Mouse (Mus musculus) limb, embryonic 15.5 days (tissue): Measurements from ENCODE around the gene Mcm3ap. TPM values are rescaled to one million over a fixed set of nuclear protein-coding genes. Genes with fewer than 3 reads are reported as not detected.

ENCODE experiments used
- ATAC-seq: fragments of 200-750 bp; cut with Nextera tagmentation; 2 replicates; pipeline ENCODE4 v1.8.0; 2017; ENCODE audit warnings: low read depth, moderate TSS enrichment; ENCODE audit not compliant: insufficient number of reproducible peaks, low FRiP score, low TSS enrichment
- H3K27ac ChIP-seq: fragments of 300-500 bp; sonication (generic); 2 replicates; pipeline ENCODE4 v1.5.1; 2015; ENCODE audit warnings: moderate library complexity, mild to moderate bottlenecking, inconsistent platforms
- H3K27me3 ChIP-seq: fragments of 300-500 bp; sonication (generic); 2 replicates; pipeline ENCODE4 v1.6.1; 2015; ENCODE audit warnings: inconsistent platforms
- H3K36me3 ChIP-seq: fragments of 300-500 bp; sonication (generic); 2 replicates; pipeline ENCODE4 v1.6.1; 2015; ENCODE audit warnings: inconsistent platforms
- H3K4me1 ChIP-seq: fragments of 300-500 bp; sonication (generic); 2 replicates; pipeline ENCODE4 v1.6.1; 2015; ENCODE audit warnings: inconsistent platforms
- H3K4me2 ChIP-seq: fragments of 300-500 bp; sonication (generic); 2 replicates; pipeline ENCODE4 v1.6.1; 2015; ENCODE audit warnings: mild to moderate bottlenecking, inconsistent platforms
- H3K4me3 ChIP-seq: fragments of 300-500 bp; sonication (generic); 2 replicates; pipeline ENCODE4 v1.5.1; 2015; ENCODE audit warnings: mild to moderate bottlenecking, inconsistent platforms
- H3K9ac ChIP-seq: fragments of 300-500 bp; sonication (generic); 2 replicates; pipeline ENCODE4 v1.6.1; 2015; ENCODE audit warnings: inconsistent platforms
- H3K9me3 ChIP-seq: fragments of 300-500 bp; sonication (generic); 2 replicates; pipeline ENCODE4 v1.6.1; 2016; ENCODE audit warnings: inconsistent platforms
- WGBS: fragments of 180-500 bp; shearing (Covaris S2); methylation state at CpG from one replicate; pipeline ENCODE4 v1.1.7; 2015; 5-methylcytosine and 5-hydroxymethylcytosine counted together
- polyA plus RNA-seq: library from polyadenylated mRNA; unstranded; fragments of >200 nt; fragmentation: Nextera tagmentation; extraction: Ambion mirVana; gene quantifications from 2 replicates; pipeline ENCODE4 v1.2.1, GENCODE M21; 2015

The Mcm3ap gene
- polyA plus RNA-seq, 1 experiment from 2014 or later, result 47.9 TPM

DNA sequence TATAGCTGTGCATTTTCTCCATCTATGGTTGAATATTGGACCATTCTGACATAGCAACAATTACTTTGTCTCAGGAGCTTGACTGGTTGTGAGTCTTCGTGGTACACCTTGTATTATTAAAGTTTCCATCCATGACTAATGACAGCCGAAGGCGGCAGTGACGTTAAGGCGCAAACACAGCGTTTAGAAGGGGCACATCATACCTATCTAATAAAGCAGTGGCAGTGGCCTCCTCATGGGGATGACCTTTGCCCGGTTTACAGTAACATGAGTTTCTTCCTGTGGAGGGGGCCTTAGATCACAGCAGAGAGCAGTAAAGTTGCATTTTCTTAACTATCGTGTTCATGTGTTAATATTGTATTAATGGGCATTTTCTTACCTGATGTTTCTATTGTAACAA is 79.5 kb downstream of the Mcm3ap start:
- H3K4me2 ChIP-seq, result no peak overlapping the region
- no peaks in the 10 kb centered on the region for H3K27me3 ChIP-seq
- H3K4me1 ChIP-seq, result no peaks in the 10 kb centered on the region
- H3K9me3 ChIP-seq, result no peaks in the 10 kb centered on the region
- no peak for ATAC-seq
- H3K9ac ChIP-seq, result no peak overlapping the region
- WGBS, result 89% methylated on average over 8 of the region's 8 CpGs
- no peak overlapping the region for H3K27ac ChIP-seq
- no peak overlapping the region for H3K4me3 ChIP-seq
- peaks cover 99% of the 10 kb centered on the region for H3K36me3 ChIP-seq

DNA sequence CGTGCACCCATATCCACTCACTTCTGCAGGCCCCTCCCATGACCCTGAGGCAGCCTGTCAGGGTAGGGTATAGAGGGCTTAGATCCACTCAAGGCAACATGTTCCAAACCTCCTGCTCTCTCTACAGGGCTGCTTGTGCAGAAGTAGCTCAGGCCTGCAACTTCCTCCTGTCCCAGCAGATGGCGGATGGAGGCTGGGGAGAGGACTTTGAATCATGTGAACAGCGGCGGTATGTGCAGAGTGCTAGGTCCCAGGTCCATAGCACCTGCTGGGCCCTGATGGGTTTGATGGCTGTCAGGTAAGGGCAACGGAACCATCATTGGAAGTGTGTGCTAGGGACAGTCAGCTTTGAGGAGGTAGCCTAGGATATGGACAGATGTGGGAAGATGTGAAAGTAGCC is 81.7 kb downstream of the Mcm3ap start:
- peaks cover 88% of the 10 kb centered on the region for H3K36me3 ChIP-seq
- H3K4me3 ChIP-seq, result no peak overlapping the region
- no peaks in the 10 kb centered on the region for H3K4me1 ChIP-seq
- no peak; the same call in 1 of the 2 replicates for ATAC-seq
- H3K9me3 ChIP-seq, result no peaks in the 10 kb centered on the region
- H3K9ac ChIP-seq, result no peak overlapping the region
- H3K27ac ChIP-seq, result no peak overlapping the region
- no peak overlapping the region for H3K4me2 ChIP-seq
- 81% methylated on average over 5 of the region's 5 CpGs for WGBS
- H3K27me3 ChIP-seq, result no peaks in the 10 kb centered on the region

DNA sequence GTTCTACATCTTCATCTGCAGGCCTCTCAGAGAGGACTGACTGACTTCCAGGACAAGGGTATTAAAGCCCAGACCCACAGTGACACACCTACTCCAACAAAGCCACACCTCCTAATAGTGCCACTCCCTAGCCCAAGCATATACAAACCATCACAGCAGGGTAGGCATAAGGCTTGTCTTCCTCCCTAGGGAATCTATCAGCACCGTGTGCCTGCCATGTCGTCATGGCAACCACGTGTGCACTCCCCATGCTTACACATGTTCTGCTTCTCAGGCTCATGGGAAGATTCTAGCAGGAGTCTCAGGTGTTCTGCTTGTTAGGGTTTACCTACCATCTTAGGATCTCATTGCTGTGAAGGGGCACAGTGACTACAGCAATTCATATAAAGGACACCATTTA is 82.8 kb downstream of the Mcm3ap start:
- ATAC-seq, result no peak
- Histone ChIP-seq H3K27ac (no peak overlapping the region), H3K4me3 (no peak overlapping the region), H3K36me3 (peaks cover 82% of the 10 kb centered on the region), H3K9me3 (no peaks in the 10 kb centered on the region), H3K9ac (no peak overlapping the region), H3K27me3 (no peaks in the 10 kb centered on the region), H3K4me2 (no peak overlapping the region), H3K4me1 (no peaks in the 10 kb centered on the region)
- 76% methylated on average over 3 of the region's 3 CpGs for WGBS

DNA sequence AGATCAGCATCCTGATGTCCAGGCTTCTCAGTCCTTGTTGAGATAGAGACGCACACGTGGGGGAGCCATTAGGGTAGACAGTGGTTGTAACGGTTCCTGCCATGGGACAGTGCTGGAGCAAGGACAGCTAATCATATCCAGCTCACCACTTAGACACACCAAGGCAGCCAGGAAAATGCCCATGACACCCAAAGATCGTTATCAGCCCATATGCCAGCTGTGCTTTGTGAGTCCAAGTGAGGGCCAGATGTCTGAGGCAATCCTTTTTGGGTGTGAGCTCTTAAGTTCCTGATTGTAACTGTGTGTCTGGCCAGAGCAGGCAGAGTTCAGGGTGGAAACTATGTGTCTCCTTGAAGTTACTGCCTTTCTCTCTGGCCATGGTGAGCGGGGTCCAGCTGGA is 85.3 kb downstream of the Mcm3ap start:
- no peak overlapping the region for H3K4me2 ChIP-seq
- H3K27ac ChIP-seq, result no peak overlapping the region
- H3K4me1 ChIP-seq, result no peaks in the 10 kb centered on the region
- ATAC-seq, result no peak
- 86% methylated on average over 5 of the region's 5 CpGs for WGBS
- H3K9me3 ChIP-seq, result no peaks in the 10 kb centered on the region
- H3K27me3 ChIP-seq, result no peaks in the 10 kb centered on the region
- no peak overlapping the region for H3K9ac ChIP-seq
- H3K4me3 ChIP-seq, result no peak overlapping the region
- peaks cover 60% of the 10 kb centered on the region for H3K36me3 ChIP-seq

DNA sequence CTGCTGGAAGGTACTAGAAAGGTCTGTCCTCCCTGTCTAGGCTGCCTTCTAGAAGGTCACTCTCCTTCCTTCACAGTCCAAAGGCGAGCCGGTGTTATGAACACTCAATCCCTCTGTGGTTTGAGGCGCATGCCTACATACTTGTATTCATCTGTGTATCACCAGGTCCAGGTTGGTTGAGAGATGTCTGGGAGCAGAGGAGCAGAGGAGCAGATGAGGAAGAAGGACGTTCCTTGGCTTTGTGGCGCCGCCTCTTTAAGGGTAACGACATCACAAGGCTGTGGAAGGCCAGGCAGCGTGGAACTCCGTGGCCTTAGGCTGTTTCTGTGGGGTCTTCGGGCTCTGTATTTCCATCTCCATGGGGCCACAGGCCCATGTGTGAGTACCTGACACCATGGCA is 93.2 kb downstream of the Mcm3ap start, which contains the start of gene Spatc1l:
Gene Spatc1l, plus strand, starts transcription at position 301 of the 400 bp plus-strand sequence.
- H3K9me3 ChIP-seq, result no peaks in the 10 kb centered on the region
- WGBS, result 82% methylated on average over 10 of the region's 10 CpGs
- no peak within 1 kb of the TSS for H3K9ac ChIP-seq
- no peaks in the 10 kb centered on the region for H3K36me3 ChIP-seq
- ATAC-seq, result no peak
- H3K4me3 ChIP-seq, result no peak within 1 kb of the TSS
- H3K27me3 ChIP-seq, result no peaks in the 10 kb centered on the region
- H3K4me2 ChIP-seq, result no peak within 1 kb of the TSS
- H3K4me1 ChIP-seq, result no peaks in the 10 kb centered on the region
- no peak within 1 kb of the TSS for H3K27ac ChIP-seq

Other genes starting within 250 kb of the Mcm3ap start
- gene Prmt2, start 231.1 kb upstream of the Mcm3ap start, polyA plus RNA-seq, result 53.6 and 62.6 TPM in 2 replicates
- gene S100b, start 215.1 kb upstream of the Mcm3ap start, polyA plus RNA-seq, result 9.5 and 11.7 TPM in 2 replicates
- 13.7 and 14.8 TPM in 2 replicates for gene Dip2a, start 123.6 kb upstream of the Mcm3ap start, polyA plus RNA-seq
- not detected in 2 replicates for gene AC141477.1, start 28.5 kb upstream of the Mcm3ap start, polyA plus RNA-seq
- gene Pcnt, start 26.1 kb upstream of the Mcm3ap start, polyA plus RNA-seq, result 14.6 and 14.8 TPM in 2 replicates
- not detected in 2 replicates for gene 2610028H24Rik, start 19.8 kb upstream of the Mcm3ap start, polyA plus RNA-seq
- gene Ybey, start 187 bp downstream of the Mcm3ap start, polyA plus RNA-seq, result 5.6 and 5.9 TPM in 2 replicates
- gene Lss, start 62.7 kb downstream of the Mcm3ap start, polyA plus RNA-seq, result 35.1 and 37.7 TPM in 2 replicates
- not detected in 2 replicates for gene Spatc1l, start 93.3 kb downstream of the Mcm3ap start, polyA plus RNA-seq
- 0.12 and 0.14 TPM in 2 replicates for gene Ftcd, start 106.7 kb downstream of the Mcm3ap start, polyA plus RNA-seq
- gene Col6a2, start 154.7 kb downstream of the Mcm3ap start, polyA plus RNA-seq, result 369 and 451 TPM in 2 replicates